Mouse (Mus musculus): ENCODE data around the gene Stk4.
"Not testable (repeated sequence)": the region's sequence is repeated elsewhere in the genome, so short reads cannot be mapped to it uniquely, and the experiment has no call there.

Gene Stk4

DNA sequence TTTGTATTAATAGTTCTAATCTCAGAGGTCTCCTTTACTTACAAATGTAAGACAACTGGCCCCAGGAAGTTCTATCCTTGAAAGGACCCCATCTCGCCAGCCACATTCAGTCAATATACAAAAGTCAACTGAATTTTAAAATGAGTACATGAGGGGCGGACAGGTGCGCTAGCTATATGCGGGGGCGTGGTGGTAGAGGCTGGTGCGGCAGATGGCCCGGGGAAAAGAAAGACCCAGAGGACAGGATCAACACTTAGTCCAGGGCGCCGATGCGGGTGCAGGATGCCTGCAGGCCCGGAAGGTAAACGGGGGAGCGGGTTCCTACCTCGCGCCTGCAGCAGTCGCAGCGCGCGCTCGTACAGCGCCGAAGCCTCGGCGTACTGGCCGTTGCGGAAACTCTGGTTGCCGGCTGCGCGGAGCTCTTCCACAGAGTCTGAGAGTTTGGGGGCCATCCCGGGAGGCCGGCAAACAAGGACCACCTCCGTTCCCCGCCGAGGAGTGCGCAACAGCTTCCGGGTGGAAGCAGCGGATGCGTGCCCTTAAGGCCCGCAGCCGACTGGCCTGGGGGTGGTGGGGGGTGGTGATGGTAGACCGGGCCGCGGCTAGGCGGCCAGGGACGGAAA is at the start of gene Stk4:
Gene Stk4, plus strand, starts transcription at position 181 of the 623 bp plus-strand sequence.
- no peak for DNase-seq

- DNase-seq: no peak
Observed at GRCm38 (mm10) chr2:164022104-164022503, 48.0 kb upstream of the Stk4 start.

GRCm38 (mm10) chr2:164025150-164025549 is 45.0 kb upstream of the Stk4 start, which contains the start of gene Pabpc1l:
Pabpc1l (plus strand) TSS chr2:164025450.
- DNase-seq: no peak

GRCm38 (mm10) chr2:164031147-164031546 is 39.0 kb upstream of the Stk4 start:
- DNase-seq: no peak

DNA sequence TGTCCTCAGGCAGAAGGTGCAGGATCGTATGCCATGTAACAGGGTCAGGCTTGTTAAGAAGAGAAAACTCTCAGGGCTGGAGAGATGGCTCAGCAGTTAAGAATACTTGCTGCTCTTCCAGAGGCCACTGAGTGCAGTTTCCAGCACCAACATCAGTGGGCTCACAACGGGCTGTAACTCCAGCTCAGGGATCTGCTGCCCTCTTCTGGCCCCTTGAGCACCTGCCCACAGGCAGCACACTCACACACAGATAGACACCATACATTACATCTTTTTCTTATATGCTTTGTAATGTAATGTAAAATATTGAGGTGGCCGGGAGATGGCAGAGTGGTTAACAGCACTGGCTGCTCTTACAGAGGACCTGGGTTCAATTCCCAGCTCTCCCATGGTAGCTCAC is 37.1 kb upstream of the Stk4 start:
- DNase-seq: no peak

GRCm38 (mm10) chr2:164036520-164037019 is 33.6 kb upstream of the Stk4 start:
- DNase-seq: no peak

DNA sequence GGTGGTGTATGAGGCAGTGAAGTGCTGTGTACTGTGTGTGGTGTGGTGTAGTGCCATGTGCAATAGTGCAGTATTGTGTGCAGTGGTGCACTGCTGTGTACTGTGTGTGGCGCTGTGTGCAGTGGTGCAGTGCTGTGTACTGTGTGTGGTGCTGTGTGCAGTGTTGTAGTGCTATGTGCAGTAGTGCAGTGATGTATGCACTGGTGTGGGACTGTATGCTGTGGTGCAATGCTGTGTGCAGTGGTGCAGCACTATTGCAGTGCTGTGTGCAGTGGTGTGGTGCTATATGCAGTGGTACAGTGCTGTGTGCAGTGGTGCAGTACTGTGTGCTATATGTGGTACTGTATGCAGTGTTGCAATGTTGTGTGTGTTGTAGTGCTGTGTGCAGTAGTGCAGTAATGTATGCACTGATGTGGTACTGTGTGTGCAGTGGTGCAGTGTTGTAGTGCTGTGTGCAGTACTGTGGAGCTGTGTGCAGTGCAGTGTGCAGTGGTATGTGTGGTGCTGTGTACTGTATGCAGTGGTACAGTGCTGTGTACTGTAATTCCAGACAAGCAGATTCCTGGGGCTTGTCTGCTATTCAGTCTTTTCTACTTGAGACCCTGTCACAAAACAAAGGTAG is 31.6 kb upstream of the Stk4 start:
- DNase-seq: no peak

- DNase-seq: no peak
Observed at GRCm38 (mm10) chr2:164040949-164041348, 29.2 kb upstream of the Stk4 start.

- no peak for DNase-seq
Observed at GRCm38 (mm10) chr2:164041523-164041922, 28.6 kb upstream of the Stk4 start.

GRCm38 (mm10) chr2:164047197-164047690 is 22.9 kb upstream of the Stk4 start:
- peak; percentile 66 to 73 for DNase-seq

DNA sequence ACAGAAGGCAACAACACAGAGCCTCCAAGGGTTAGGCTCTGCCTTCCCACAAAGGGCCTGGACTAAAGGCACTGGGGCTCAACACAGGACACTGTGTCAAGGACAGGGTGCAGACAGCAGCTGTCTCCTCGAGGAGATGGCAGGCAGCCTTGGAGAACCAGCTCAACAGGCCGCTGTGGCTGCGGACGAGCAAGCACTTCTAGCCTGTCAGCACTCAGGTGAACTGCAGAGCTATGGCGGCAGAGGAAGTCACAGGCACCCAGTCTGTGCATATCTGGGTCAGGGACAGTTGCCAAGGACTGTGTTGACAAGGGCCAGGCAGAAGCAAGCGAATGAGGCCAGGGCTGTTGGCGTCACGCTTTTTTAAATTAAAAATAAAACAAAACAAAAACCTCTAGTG is 16.4 kb upstream of the Stk4 start:
- DNase-seq: peak; percentile 79 to 83

- DNase-seq: no peak
Observed at GRCm38 (mm10) chr2:164054671-164055070, 15.5 kb upstream of the Stk4 start.

- DNase-seq: no peak
Observed at GRCm38 (mm10) chr2:164059634-164060235, 10.4 kb upstream of the Stk4 start.

DNA sequence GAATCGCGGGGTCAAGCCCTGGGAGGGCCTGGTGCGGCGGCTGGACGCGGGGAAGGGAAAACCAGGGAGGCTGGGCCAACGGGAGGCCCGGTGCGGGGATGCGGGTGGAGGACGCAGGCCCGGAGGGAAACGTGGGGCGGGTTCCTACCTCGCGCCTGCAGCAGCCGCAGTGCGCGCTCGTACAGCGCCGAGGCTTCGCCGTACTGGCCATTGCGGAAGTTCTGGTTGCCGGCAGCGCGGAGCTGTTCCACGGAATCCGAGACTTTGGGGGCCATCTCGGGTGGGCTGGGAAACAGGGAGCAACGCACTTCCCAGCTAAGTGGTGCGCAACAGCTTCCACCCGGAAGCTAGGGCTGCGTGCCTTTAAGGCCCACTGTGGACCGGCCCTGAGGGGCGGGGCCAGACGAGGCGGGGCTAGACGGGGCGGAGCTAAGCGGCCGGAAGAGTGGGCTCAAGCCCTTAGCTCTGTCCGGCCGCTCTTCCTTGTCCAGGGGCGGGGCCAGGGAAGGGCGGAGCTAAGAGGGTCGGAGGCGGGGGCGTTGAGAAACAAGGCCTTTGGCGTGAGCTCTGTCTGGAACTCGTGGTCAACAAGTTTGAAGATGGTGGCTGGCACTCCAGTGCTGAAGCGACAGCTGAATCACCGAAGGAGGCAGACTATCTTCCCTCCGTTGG is 779 bp downstream of the Stk4 start, which contains the start of gene Tomm34:
Gene Tomm34, minus strand, starts transcription at position 405 of the 672 bp plus-strand sequence.
- peak; percentile 89 to 95 for DNase-seq

- not testable (repeated sequence) for DNase-seq
Observed at GRCm38 (mm10) chr2:164071437-164071820, 1.3 kb downstream of the Stk4 start.

DNA sequence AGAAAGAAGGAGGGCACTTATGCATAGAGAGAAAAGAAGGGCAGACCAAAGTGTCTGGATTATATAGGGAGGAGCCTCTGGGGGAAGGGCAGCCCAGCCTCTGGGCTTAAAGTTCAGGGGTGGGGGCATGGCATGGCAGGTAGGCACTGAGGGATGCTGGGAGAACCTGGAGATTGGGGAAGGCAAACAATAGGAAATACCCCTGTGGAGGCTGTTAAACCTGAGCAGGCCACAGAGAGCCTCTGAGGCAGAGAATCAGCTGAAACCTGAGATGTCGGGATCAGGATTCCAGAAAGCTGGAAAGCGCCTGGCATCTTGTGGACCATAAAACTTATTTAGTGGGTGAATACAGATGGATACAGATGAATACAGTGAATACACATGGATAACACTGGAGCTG is 2.0 kb downstream of the Stk4 start:
- no peak for DNase-seq

DNA sequence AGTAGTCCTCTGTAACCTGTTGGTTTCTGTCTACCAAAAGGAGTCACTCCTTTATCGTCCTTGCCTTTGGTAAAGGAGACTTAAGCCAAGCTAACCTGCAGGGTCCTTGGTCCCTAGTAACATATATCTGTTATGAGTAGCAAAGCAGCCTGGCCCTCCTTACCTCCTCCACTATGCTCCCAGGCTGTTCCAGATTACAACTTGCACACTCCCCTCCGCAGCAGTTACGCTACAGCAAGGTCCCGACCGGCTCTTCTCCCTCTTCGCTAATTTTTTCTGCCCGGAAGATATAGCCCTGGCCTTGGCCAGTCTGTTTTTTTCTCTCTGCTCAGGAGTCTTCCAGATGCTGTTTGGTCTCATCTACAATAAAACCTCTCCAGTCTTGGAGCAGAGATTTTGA is 3.0 kb downstream of the Stk4 start:
- DNase-seq: no peak

- DNase-seq: peak; percentile 97 to 98
Observed at GRCm38 (mm10) chr2:164073918-164074578, 3.9 kb downstream of the Stk4 start.

DNA sequence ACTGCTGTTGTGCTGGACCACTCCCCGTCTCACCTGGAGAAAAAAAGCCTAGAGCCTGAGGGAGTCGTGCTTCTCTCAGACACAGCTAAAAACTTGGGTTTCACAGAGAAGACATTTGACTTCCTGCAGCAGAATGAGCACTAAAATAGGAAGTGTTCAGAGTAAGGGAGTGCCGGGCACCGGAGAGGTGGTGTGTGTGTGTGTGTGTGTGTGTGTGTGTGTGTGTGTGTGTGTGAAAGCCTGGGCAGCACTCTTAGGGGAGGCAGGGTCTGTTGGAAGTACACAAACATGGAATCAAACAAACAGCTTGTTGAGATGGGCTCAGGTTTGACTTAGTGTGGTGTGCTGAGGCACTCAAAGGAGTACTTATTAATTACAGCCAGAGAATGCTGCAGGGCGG is 5.0 kb downstream of the Stk4 start:
- no peak for DNase-seq

GRCm38 (mm10) chr2:164076874-164077425 is 6.8 kb downstream of the Stk4 start:
- no peak for DNase-seq

DNA sequence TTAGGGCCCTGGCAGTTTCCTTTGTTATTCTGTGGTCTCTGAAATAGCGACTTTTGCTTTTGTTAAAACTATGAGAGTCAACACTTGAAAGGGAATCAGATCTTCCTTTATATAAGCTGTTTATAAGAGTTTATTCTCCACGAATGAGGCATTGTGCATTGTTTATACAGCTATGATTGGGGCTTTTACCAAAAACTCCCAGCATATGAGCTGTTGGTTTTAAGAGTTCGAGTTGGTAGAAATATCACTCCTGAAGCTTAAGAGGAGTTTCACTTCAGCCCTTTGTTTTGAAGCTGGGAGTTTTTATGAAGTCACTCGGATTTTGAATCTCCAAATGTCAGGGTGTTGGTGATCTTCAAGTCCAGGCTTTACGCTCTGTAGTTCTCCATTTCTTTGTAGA is 7.8 kb downstream of the Stk4 start:
- no peak for DNase-seq

- DNase-seq: no peak
Observed at GRCm38 (mm10) chr2:164079488-164079887, 9.4 kb downstream of the Stk4 start.

All from cerebellum, postnatal 36 days (tissue).